Mouse (Mus musculus): ENCODE data around the gene Olfr1157.

Gene Olfr1157

GRCm38 (mm10) chr2:87968199-87968598 is at the start of gene Olfr1157:
Gene Olfr1157 (minus strand): TSS chr2:87968299.
- DNase-seq (ENCODE audit: low spot score), result no peak

DNA sequence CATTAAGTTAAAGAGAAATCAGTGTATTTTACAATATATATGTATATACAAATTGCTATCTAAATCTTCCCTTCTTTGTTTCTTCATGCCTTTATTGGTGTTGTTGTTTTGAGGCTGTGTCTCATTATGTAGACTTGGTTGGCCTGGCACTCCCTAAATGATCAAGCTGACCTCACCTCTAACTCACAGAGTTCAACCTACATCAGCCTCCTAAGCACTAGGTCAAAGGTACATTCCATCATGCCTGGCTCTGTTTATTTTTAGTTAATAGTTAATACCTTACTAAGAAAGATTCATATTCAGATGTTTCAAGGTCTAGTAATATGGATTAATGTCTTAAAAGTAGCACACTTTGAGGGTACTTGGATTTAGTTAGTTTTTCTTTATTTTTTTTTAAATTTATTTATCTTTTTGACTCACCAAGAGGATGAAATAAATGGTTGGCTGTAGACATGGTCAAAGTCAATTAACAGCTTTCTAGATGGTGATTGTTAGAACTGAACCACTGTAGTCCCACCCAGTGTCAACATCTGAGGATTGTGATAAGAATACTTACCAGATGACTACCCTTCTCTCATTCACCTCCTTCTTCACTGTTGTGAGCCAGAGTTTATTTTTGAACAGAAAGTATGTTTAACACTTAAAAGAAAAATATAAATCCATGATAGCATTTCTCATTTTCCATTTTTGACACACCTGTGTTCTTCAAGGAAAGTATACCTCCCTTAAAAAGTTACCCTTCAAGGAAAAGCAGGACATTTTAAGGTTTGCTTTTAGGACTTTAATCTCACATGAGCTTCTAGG is 39.6 kb upstream of the Olfr1157 start, which contains the start of gene Olfr1160:
Olfr1160 (minus strand) TSS at position 754 of the 804 bp plus-strand sequence.
- DNase-seq (ENCODE audit: low spot score), result no peak

DNA sequence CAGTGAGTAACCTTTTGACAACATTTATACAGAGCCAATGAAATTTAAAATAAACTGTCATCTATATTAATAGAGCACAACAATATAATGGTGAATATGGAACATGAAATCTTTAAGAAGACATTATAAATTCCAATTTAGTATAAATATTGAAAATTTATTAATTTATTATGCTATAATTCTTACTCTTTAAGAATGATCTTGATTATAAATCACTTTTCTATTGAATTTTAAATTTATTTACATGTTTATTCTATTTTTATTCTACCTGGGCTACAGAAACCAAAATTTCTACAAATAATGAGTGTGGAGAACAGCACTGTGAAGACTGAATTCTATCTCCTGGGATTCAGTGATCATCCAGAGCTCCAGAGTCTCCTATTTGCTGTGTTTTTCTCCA is 21.7 kb upstream of the Olfr1157 start, which contains the start of gene Olfr1158:
Olfr1158 (plus strand) TSS at position 301 of the 400 bp plus-strand sequence.
- DNase-seq (ENCODE audit: low spot score), result no peak

GRCm38 (mm10) chr2:87974563-87974962 is 6.5 kb upstream of the Olfr1157 start, which contains the start of gene Olfr74:
Gene Olfr74 (minus strand): TSS chr2:87974663.
- DNase-seq (ENCODE audit: low spot score), result no peak

GRCm38 (mm10) chr2:87953000-87953399 is 15.1 kb downstream of the Olfr1157 start, which contains the start of gene Olfr1156:
Gene Olfr1156 (minus strand): TSS chr2:87953100.
- no peak for DNase-seq (ENCODE audit: low spot score)

- no peak for DNase-seq (ENCODE audit: low spot score)
Measured at GRCm38 (mm10) chr2:87945037-87945436, 23.1 kb downstream of the Olfr1157 start, which contains the start of gene Olfr1155. Gene Olfr1155 (minus strand): TSS chr2:87945137.

Data from spleen, adult 12 weeks (tissue).